Mouse (Mus musculus) embryonic facial prominence, embryonic 14.5 days (tissue): ENCODE data around the gene 3110001I22Rik. TPM values are rescaled to one million over a fixed set of nuclear protein-coding genes. Genes with fewer than 3 reads are reported as not detected.
"Not testable (repeated sequence)": the region's sequence is repeated elsewhere in the genome, so short reads cannot be mapped to it uniquely, and the experiment has no call there.

ENCODE experiments used
- ATAC-seq: fragments of 200-750 bp; cut with Nextera tagmentation; 2 replicates; pipeline ENCODE4 v1.8.0; 2017; ENCODE audit warnings: low read depth, moderate number of reproducible peaks, moderate TSS enrichment
- DNase-seq: peaks from one replicate; pipeline ENCODE4 v3.0.0-alpha.2; 2015; ENCODE audit warnings: low spot score
- H3K27ac ChIP-seq: fragments of 300-500 bp; sonication (generic); replicated peaks from 2 replicates; pipeline ENCODE4 v1.5.1; 2014; ENCODE audit warnings: low read depth, mild to moderate bottlenecking, low read length, moderate library complexity
- H3K27me3 ChIP-seq: fragments of 300-500 bp; sonication (generic); replicated peaks from 2 replicates; pipeline ENCODE4 v1.6.1; 2014; ENCODE audit warnings: low read length; ENCODE audit not compliant: control insufficient read depth, insufficient read depth
- H3K36me3 ChIP-seq: fragments of 300-500 bp; sonication (generic); 2 replicates; pipeline ENCODE4 v1.6.1; 2014; ENCODE audit warnings: low read length, mixed read lengths; ENCODE audit not compliant: control insufficient read depth, insufficient read depth
- H3K4me1 ChIP-seq: fragments of 300-500 bp; sonication (generic); 2 replicates; pipeline ENCODE4 v1.6.1; 2014; ENCODE audit warnings: antibody characterized with exemption, low read length; ENCODE audit not compliant: control insufficient read depth, insufficient read depth
- H3K4me2 ChIP-seq: fragments of 300-500 bp; sonication (generic); 2 replicates; pipeline ENCODE4 v1.6.1; 2014; ENCODE audit warnings: low read depth, mild to moderate bottlenecking, low read length, moderate library complexity, mixed read lengths
- H3K4me3 ChIP-seq: fragments of 300-500 bp; sonication (generic); 2 replicates; pipeline ENCODE4 v1.5.1; 2014; ENCODE audit warnings: low read depth, mild to moderate bottlenecking, low read length
- H3K9ac ChIP-seq: fragments of 300-500 bp; sonication (generic); 2 replicates; pipeline ENCODE4 v1.6.1; 2014; ENCODE audit warnings: low read depth, mild to moderate bottlenecking, low read length, moderate library complexity, mixed read lengths
- H3K9me3 ChIP-seq: fragments of 300-500 bp; sonication (generic); 2 replicates; pipeline ENCODE4 v1.6.1; 2016; ENCODE audit warnings: low read length; ENCODE audit not compliant: control insufficient read depth
- WGBS: fragments of 180-500 bp; shearing (Covaris S2); extraction: QIAGEN DNeasy Blood & Tissue Kit; methylation state at CpG from one replicate; pipeline ENCODE4 v1.1.7; 2014; 5-methylcytosine and 5-hydroxymethylcytosine counted together
- polyA plus RNA-seq: library from polyadenylated mRNA; unstranded; fragments of >200 nt; fragmentation: Nextera tagmentation; extraction: Ambion mirVana; gene quantifications from 2 replicates; pipeline ENCODE4 v1.2.1, GENCODE M21; 2014

3110001I22Rik gene
- polyA plus RNA-seq, 1 experiment from 2014 or later = 5.4 TPM

DNA sequence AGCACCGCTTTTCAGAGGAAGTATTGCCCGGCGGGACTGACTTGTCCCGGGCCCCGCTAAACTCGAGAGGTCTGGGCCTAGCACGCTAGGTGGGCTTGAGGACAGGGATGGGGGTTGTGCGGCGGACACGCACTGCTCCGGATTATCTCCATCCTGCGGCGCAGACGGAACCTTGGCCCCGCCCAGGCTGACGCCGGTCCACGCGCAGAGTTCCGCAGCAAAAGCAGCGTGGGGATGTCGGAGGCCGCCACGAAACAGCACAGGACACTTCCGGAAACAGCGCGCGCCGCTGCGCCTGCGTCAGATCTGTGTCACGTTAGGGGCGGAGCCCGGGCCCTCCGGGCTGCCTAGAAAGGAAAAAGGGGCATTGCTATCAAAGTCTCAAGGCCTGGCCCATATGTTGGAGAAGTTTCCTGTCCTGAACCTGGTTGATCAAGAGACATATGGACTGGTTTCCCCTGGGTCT lies 3.8 kb upstream of the 3110001I22Rik start, which contains the start of gene Parn:
TSS of gene Parn (minus strand) at position 293 of the 466 bp plus-strand sequence.
- Histone ChIP-seq H3K27ac (peak within 1 kb of the TSS; percentile 76), H3K4me1 (peaks cover 3% of the 10 kb centered on the region), H3K4me3 (peak within 1 kb of the TSS; percentile 59), H3K9ac (peak within 1 kb of the TSS; percentile 75), H3K27me3 (no peaks in the 10 kb centered on the region), H3K9me3 (no peaks in the 10 kb centered on the region), H3K36me3 (peaks cover 28% of the 10 kb centered on the region), H3K4me2 (peak within 1 kb of the TSS; percentile 56)
- DNase-seq = peak; percentile 96
- 0% methylated on average over 34 of the region's 35 CpGs for WGBS
- peak; percentile 90 for ATAC-seq

DNA sequence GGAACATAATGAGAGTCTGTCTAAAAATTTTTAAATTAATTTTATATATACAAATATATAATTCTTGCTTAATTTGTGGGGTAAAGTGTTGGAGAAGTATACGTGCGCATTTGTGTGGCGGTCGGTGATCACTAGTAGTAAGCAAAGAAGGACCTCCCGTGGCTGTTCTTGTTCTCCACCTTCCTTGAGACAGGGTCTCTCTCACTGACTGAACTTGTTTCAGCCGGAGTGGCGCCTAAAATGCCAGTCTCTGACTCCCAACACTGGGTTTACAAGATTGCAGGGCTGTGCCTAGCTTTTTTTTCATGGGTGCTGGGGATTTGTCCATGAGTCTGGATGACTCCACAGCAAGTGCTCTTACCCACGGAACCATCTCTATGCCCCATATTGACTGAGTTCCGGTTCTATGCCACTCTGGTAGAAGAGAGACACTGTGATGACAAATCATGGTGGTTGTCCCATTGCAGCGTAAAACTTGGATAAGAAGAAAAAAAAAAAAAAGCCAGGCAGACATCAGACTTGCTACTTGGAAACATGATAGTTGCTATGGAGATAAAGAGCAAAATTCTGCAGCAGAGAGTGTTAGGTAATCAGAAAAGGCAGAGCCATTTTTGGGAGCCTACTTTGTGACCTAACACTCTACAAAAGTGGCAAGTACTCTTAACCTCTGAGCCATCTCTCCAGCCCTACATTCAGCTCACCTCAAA lies 3.2 kb upstream of the 3110001I22Rik start:
- no peaks in the 10 kb centered on the region for H3K9me3 ChIP-seq
- peak overlapping the region; percentile 75; the same call in 1 of the 2 replicates for H3K9ac ChIP-seq
- no peak for ATAC-seq
- H3K27ac ChIP-seq = peak overlapping the region; percentile 76; the same call in 1 of the 2 replicates
- H3K4me3 ChIP-seq = peak overlapping the region; percentile 59
- H3K27me3 ChIP-seq = no peaks in the 10 kb centered on the region
- DNase-seq = no peak
- H3K4me2 ChIP-seq = peak overlapping the region; percentile 56
- peaks cover 7% of the 10 kb centered on the region for H3K4me1 ChIP-seq
- peaks cover 23% of the 10 kb centered on the region for H3K36me3 ChIP-seq
- WGBS = 80% methylated on average over 10 of the region's 10 CpGs

- no peak for ATAC-seq
- H3K36me3 ChIP-seq = peaks cover 20% of the 10 kb centered on the region
- 92% methylated on average over 1 of the region's 1 CpGs for WGBS
These were observed 2.4 kb upstream of the 3110001I22Rik start for GRCm38 (mm10) chr16:13669282-13669681.

DNA sequence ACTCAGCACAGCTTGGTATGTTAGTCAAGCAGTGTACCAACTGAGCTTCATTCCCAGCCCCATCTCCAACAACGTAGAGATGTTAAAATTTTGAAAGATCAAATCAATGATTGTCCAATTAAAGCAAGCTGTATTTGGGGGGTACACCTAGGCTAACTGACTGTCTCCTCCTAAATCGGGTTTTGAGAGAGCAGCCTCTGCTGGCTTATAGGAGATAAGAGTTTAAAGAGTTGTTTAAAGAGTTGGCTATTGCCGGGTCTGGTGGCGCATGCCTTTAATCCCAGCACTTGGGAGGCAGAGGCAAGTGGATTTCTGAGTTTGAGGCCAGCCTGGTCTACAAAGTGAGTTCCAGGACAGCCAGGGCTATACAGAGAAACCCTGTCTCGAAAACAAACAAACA lies 833 bp upstream of the 3110001I22Rik start:
- H3K27ac ChIP-seq = peak overlapping the region; percentile 91
- 0 out of 2 replicates have a peak overlapping the region, but pooled peaks have one; percentile 93 for H3K9ac ChIP-seq
- not testable (repeated sequence) for H3K36me3 ChIP-seq, ATAC-seq, H3K4me1 ChIP-seq, H3K9me3 ChIP-seq, H3K27me3 ChIP-seq, DNase-seq
- H3K4me2 ChIP-seq = peak overlapping the region; percentile 74
- peak overlapping the region; percentile 98 for H3K4me3 ChIP-seq
- 80% methylated on average over 5 of the region's 5 CpGs for WGBS

More at GRCm38 (mm10) chr16:13669282-13669681, 2.4 kb upstream of the 3110001I22Rik start:
- Histone ChIP-seq H3K27ac (no peak overlapping the region), H3K27me3 (no peaks in the 10 kb centered on the region), H3K9ac (no peak overlapping the region), H3K4me2 (no peak overlapping the region), H3K9me3 (no peaks in the 10 kb centered on the region), H3K4me3 (no peak overlapping the region), H3K4me1 (peaks cover 7% of the 10 kb centered on the region)
- no peak for DNase-seq

- peak; percentile 38 for ATAC-seq
These were observed 713 bp downstream of the 3110001I22Rik start for GRCm38 (mm10) chr16:13672386-13672898.

GRCm38 (mm10) chr16:13673114-13673513 lies 1.4 kb downstream of the 3110001I22Rik start:
- 85% methylated on average over 5 of the region's 5 CpGs for WGBS
- H3K4me2 ChIP-seq = peak overlapping the region; percentile 74
- no peak for ATAC-seq
- H3K9ac ChIP-seq = no peak overlapping the region
- H3K9me3 ChIP-seq = no peaks in the 10 kb centered on the region
- H3K4me1 ChIP-seq = peaks cover 7% of the 10 kb centered on the region
- H3K36me3 ChIP-seq = peaks cover 19% of the 10 kb centered on the region
- no peak overlapping the region for H3K27ac ChIP-seq
- H3K4me3 ChIP-seq = peak overlapping the region; percentile 98
- no peaks in the 10 kb centered on the region for H3K27me3 ChIP-seq
- DNase-seq = no peak

More at GRCm38 (mm10) chr16:13672386-13672898, 713 bp downstream of the 3110001I22Rik start:
- H3K9me3 ChIP-seq = no peaks in the 10 kb centered on the region
- H3K4me3 ChIP-seq = peak overlapping the region; percentile 98
- peak; percentile 71 for DNase-seq
- peak overlapping the region; percentile 93 for H3K9ac ChIP-seq
- peaks cover 7% of the 10 kb centered on the region for H3K4me1 ChIP-seq
- peak overlapping the region; percentile 79 for H3K27ac ChIP-seq
- H3K27me3 ChIP-seq = no peaks in the 10 kb centered on the region
- H3K4me2 ChIP-seq = peak overlapping the region; percentile 74
- H3K36me3 ChIP-seq = peaks cover 12% of the 10 kb centered on the region
- under 1% methylated on average over 20 of the region's 20 CpGs for WGBS

GRCm38 (mm10) chr16:13674511-13674910 lies 2.8 kb downstream of the 3110001I22Rik start:
- no peaks in the 10 kb centered on the region for H3K27me3 ChIP-seq
- H3K9me3 ChIP-seq = no peaks in the 10 kb centered on the region
- no peak overlapping the region for H3K9ac ChIP-seq
- no peak for DNase-seq
- H3K27ac ChIP-seq = no peak overlapping the region
- H3K4me1 ChIP-seq = peaks cover 7% of the 10 kb centered on the region
- H3K4me3 ChIP-seq = no peak overlapping the region
- no peak overlapping the region for H3K4me2 ChIP-seq
- 95% methylated on average over 3 of the region's 3 CpGs for WGBS
- no peak for ATAC-seq
- peaks cover 28% of the 10 kb centered on the region for H3K36me3 ChIP-seq

DNA sequence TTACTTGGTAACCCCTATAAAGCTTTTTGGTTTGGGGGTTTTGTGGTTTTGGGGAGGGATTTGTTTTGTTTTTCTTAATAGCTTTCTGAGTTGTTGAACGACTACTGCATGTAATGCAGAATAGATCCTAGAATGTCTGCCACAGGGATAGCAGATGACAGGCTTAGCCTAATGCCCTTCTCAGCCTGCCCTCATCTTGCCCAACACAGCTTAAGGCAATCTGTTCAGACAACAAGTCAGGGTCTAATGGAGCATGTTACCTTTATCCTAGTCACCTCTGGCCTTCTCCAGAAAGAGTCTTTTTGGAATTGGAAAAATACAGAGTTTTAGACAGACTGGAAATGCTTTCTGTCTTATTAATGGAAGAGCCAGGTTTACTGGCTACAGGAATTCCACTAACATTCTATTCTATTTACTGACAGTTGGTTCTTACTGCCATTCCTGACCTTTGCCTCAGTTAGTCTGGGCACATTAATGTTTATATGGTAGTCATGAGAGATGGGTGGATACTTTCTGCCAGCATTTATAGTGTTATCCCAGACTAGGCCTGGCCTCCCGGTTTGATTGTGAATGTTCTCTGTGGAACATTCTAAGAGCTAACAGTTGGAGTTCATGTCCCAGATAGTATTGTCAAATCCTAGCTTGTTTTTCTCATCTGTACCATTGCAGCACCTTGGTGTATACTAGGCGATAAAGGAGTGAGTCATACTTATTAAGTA lies 7.0 kb downstream of the 3110001I22Rik start:
- H3K4me1 ChIP-seq = no peaks in the 10 kb centered on the region
- H3K27me3 ChIP-seq = no peaks in the 10 kb centered on the region
- H3K4me2 ChIP-seq = no peak overlapping the region
- ATAC-seq (no peak), DNase-seq (no peak)
- no peak overlapping the region for H3K4me3 ChIP-seq
- H3K27ac ChIP-seq = no peak overlapping the region
- peaks cover 30% of the 10 kb centered on the region for H3K36me3 ChIP-seq
- H3K9me3 ChIP-seq = no peaks in the 10 kb centered on the region
- no peak overlapping the region for H3K9ac ChIP-seq
- WGBS = 85% methylated on average over 3 of the region's 3 CpGs
